Mouse (Mus musculus): ENCODE measurements around the gene Olfr620. TPM values are rescaled to one million over a fixed set of nuclear protein-coding genes. Genes with fewer than 3 reads are reported as not detected.

The Olfr620 gene
- not detected in 2 replicates for polyA plus RNA-seq (2015; fragmentation: Nextera tagmentation; extraction: Ambion mirVana)

DNA sequence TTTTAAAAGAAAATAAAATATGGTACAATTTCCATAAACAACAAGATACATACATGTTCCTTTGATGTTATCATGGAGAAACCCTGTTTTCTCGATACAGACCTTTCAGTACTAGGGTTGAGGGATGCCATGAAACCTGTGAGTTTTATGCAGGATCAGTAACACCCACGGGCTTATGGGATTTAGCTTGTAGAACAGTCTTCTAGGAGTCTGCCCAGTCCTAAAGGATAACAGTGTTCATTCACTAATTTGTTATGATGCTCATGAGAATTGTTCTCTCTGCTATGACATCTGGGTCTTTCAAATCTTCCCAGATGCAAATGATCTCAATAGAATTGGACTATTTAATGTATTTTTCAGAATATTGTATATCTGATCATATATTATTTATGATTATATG is at the start of gene Olfr620:
Olfr620 (minus strand) TSS at position 101 of the 400 bp plus-strand sequence.
- 44% methylated on average over 2 of the region's 2 CpGs for WGBS (ENCODE audit: insufficient replicate concordance)
- H3K36me3 ChIP-seq (ENCODE audit: control insufficient read depth, insufficient read depth) = no peaks in the 10 kb centered on the region
- ATAC-seq (ENCODE audit: low read depth) = no peak
- H3K9ac ChIP-seq (ENCODE audit: low read depth, low read length) = no peak within 1 kb of the TSS
- H3K27me3 ChIP-seq (ENCODE audit: control insufficient read depth, insufficient read depth, low read depth, low read length) = no peaks in the 10 kb centered on the region
- no peaks in the 10 kb centered on the region for H3K9me3 ChIP-seq (replicated peaks; ENCODE audit: control insufficient read depth, low read length)
- no peak within 1 kb of the TSS for H3K27ac ChIP-seq (ENCODE audit: low read length)
- no peaks in the 10 kb centered on the region for H3K4me1 ChIP-seq (ENCODE audit: control insufficient read depth, low read depth, low read length)
- H3K4me2 ChIP-seq (ENCODE audit: low read depth, low read length) = no peak within 1 kb of the TSS
- H3K4me3 ChIP-seq (ENCODE audit: low read depth, low read length) = no peak within 1 kb of the TSS

DNA sequence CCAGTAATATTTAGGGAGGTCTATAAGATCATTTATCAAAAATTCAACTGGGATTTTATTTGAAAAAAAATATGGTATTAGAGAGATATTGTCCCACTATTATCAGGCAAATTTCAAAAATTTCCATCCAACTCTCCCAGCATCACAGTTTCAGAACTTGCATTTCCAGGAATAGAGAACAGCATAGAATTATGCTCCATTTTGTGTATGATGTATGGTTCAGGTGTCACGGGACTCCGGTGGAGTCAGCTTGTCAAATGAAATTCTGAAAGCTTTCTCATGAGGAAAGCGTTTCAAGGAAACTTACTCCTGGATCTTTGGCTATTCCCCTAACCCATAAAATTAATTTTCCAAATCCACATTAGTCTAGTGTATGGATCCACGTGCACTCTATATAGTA is 31.7 kb upstream of the Olfr620 start:
- Histone ChIP-seq H3K9ac (ENCODE audit: low read depth, low read length) (no peak overlapping the region), H3K4me1 (ENCODE audit: control insufficient read depth, low read depth, low read length) (no peaks in the 10 kb centered on the region), H3K27ac (ENCODE audit: low read length) (no peak overlapping the region), H3K4me3 (ENCODE audit: low read depth, low read length) (no peak overlapping the region), H3K9me3 (replicated peaks; ENCODE audit: control insufficient read depth, low read length) (no peaks in the 10 kb centered on the region), H3K4me2 (ENCODE audit: low read depth, low read length) (no peak overlapping the region), H3K36me3 (ENCODE audit: control insufficient read depth, insufficient read depth) (no peaks in the 10 kb centered on the region), H3K27me3 (ENCODE audit: control insufficient read depth, insufficient read depth, low read depth, low read length) (no peaks in the 10 kb centered on the region)
- no peak for ATAC-seq (ENCODE audit: low read depth)
- WGBS (ENCODE audit: insufficient replicate concordance) = 61% methylated on average over 4 of the region's 4 CpGs

DNA sequence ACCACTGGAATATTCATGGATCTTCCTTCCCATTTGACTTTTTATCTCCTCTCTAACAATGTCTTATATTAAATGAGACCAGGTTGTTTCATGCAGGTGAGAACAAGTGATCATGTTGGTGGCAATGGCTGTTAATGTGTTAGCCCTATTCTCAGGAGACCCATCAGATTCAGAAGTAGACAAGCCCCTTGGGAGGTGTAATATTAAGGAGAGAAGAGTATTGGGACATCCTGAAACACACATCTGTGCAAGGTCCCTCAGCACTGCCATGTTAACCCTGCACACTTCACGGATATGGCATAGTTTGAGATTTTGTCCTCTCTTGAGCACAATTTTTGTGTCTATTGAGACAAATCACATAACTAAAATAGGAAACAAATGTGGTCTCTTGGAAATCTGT is 30.3 kb upstream of the Olfr620 start, which contains the start of gene Olfr622:
Olfr622 (minus strand) TSS at position 101 of the 400 bp plus-strand sequence.
- Histone ChIP-seq H3K36me3 (ENCODE audit: control insufficient read depth, insufficient read depth) (no peaks in the 10 kb centered on the region), H3K27me3 (ENCODE audit: control insufficient read depth, insufficient read depth, low read depth, low read length) (no peaks in the 10 kb centered on the region), H3K4me3 (ENCODE audit: low read depth, low read length) (no peak within 1 kb of the TSS), H3K9me3 (replicated peaks; ENCODE audit: control insufficient read depth, low read length) (no peaks in the 10 kb centered on the region), H3K4me1 (ENCODE audit: control insufficient read depth, low read depth, low read length) (no peaks in the 10 kb centered on the region), H3K27ac (ENCODE audit: low read length) (no peak within 1 kb of the TSS), H3K9ac (ENCODE audit: low read depth, low read length) (no peak within 1 kb of the TSS), H3K4me2 (ENCODE audit: low read depth, low read length) (no peak within 1 kb of the TSS)
- WGBS (ENCODE audit: insufficient replicate concordance) = 49% methylated on average over 1 of the region's 1 CpGs
- no peak for ATAC-seq (ENCODE audit: low read depth)

DNA sequence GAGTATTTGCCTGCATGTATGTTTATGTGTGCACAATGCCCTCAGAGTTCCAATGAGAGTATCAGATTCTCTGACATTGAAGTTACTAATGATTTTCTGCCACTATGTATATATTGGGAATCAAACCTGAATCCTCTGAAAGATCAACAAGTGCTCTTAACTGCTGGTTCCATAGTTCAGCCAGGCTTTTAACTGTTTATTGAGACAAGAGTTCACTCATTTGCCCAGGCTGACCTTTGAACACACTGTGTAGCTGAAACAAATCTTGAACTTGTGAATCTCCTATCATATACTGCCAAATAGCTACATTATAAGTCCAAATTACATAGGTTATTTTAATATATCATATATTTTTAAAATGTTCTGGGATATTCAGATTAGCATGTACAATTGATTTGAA is 24.5 kb upstream of the Olfr620 start:
- no peak overlapping the region for H3K4me2 ChIP-seq (ENCODE audit: low read depth, low read length)
- H3K27ac ChIP-seq (ENCODE audit: low read length) = no peak overlapping the region
- no peak overlapping the region for H3K9ac ChIP-seq (ENCODE audit: low read depth, low read length)
- H3K9me3 ChIP-seq (replicated peaks; ENCODE audit: control insufficient read depth, low read length) = no peaks in the 10 kb centered on the region
- H3K4me3 ChIP-seq (ENCODE audit: low read depth, low read length) = no peak overlapping the region
- no peaks in the 10 kb centered on the region for H3K27me3 ChIP-seq (ENCODE audit: control insufficient read depth, insufficient read depth, low read depth, low read length)
- ATAC-seq (ENCODE audit: low read depth) = no peak
- H3K4me1 ChIP-seq (ENCODE audit: control insufficient read depth, low read depth, low read length) = no peaks in the 10 kb centered on the region
- no peaks in the 10 kb centered on the region for H3K36me3 ChIP-seq (ENCODE audit: control insufficient read depth, insufficient read depth)

DNA sequence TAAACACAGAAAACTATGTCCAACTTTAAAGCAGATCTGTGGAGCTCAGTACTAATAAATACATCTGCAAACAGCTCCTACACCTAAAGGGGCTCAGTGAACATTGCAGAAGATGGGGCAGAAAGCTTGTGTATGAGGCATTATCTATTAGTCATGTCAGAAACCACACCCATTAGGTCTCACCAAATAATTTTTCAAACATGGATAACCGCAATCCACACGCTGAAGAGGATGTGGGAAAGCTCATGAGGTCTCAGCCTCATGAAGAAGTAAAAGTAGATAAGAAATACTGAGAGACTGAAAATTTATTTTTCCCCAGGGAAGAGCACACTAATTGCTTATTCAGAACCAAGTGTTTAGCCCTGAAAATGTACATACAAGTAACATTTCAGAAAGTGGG is 4.9 kb downstream of the Olfr620 start:
- Histone ChIP-seq H3K4me2 (ENCODE audit: low read depth, low read length) (no peak overlapping the region), H3K4me3 (ENCODE audit: low read depth, low read length) (no peak overlapping the region), H3K27me3 (ENCODE audit: control insufficient read depth, insufficient read depth, low read depth, low read length) (no peaks in the 10 kb centered on the region), H3K9ac (ENCODE audit: low read depth, low read length) (no peak overlapping the region), H3K9me3 (replicated peaks; ENCODE audit: control insufficient read depth, low read length) (no peaks in the 10 kb centered on the region), H3K4me1 (ENCODE audit: control insufficient read depth, low read depth, low read length) (no peaks in the 10 kb centered on the region), H3K27ac (ENCODE audit: low read length) (no peak overlapping the region), H3K36me3 (ENCODE audit: control insufficient read depth, insufficient read depth) (no peaks in the 10 kb centered on the region)
- WGBS (ENCODE audit: insufficient replicate concordance) = 30% methylated on average over 2 of the region's 2 CpGs
- no peak for ATAC-seq (ENCODE audit: low read depth)

DNA sequence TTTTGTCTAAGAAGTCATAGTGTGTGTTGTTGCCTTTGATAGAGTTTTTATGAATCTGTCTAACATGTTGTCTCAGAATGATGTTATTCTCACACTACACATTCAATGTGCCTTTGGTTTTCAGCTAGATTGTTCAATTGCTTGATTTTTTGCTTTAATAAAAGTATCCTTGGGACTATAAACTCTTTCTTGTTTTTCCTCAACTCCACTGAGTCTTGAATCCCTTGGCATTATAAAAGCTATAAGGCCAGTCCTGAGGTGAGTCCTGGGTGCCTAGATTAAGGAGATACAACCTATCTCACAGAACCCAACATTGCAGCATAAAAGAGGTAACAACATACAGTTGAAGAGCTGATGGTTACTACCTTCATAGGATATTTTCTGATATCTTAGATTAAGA is 12.1 kb downstream of the Olfr620 start, which contains the start of gene Olfr619:
Olfr619 (plus strand) TSS at position 301 of the 400 bp plus-strand sequence.
- Histone ChIP-seq H3K27ac (ENCODE audit: low read length) (no peak within 1 kb of the TSS), H3K4me1 (ENCODE audit: control insufficient read depth, low read depth, low read length) (no peaks in the 10 kb centered on the region), H3K4me3 (ENCODE audit: low read depth, low read length) (no peak within 1 kb of the TSS), H3K9me3 (replicated peaks; ENCODE audit: control insufficient read depth, low read length) (no peaks in the 10 kb centered on the region), H3K27me3 (ENCODE audit: control insufficient read depth, insufficient read depth, low read depth, low read length) (no peaks in the 10 kb centered on the region), H3K36me3 (ENCODE audit: control insufficient read depth, insufficient read depth) (no peaks in the 10 kb centered on the region), H3K9ac (ENCODE audit: low read depth, low read length) (no peak within 1 kb of the TSS), H3K4me2 (ENCODE audit: low read depth, low read length) (no peak within 1 kb of the TSS)
- no peak for ATAC-seq (ENCODE audit: low read depth)

DNA sequence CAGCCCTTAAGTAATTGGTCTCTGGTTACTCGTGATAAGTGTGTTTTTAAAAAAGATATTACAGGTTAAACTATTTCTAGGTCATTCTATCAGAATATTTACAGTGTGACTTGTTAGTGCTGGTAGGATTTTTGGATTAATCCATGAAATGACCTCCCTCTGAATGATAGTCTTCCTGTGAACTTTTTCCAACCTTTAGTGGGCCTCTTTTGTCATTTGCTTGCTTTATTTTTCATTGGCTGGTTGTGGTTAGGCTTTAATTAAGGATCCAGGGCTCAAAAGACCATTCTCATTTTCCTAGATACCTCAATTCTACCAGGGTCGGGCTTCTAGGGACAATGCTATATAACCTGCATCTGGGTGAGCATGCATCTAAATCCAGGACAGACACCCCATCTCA is 22.5 kb downstream of the Olfr620 start, which contains the start of gene Olfr618:
Olfr618 (plus strand) TSS at position 301 of the 400 bp plus-strand sequence.
- no peak within 1 kb of the TSS for H3K9ac ChIP-seq (ENCODE audit: low read depth, low read length)
- H3K27me3 ChIP-seq (ENCODE audit: control insufficient read depth, insufficient read depth, low read depth, low read length) = no peaks in the 10 kb centered on the region
- H3K36me3 ChIP-seq (ENCODE audit: control insufficient read depth, insufficient read depth) = no peaks in the 10 kb centered on the region
- H3K4me1 ChIP-seq (ENCODE audit: control insufficient read depth, low read depth, low read length) = no peaks in the 10 kb centered on the region
- H3K27ac ChIP-seq (ENCODE audit: low read length) = no peak within 1 kb of the TSS
- WGBS (ENCODE audit: insufficient replicate concordance) = 28% methylated on average over 2 of the region's 2 CpGs
- H3K4me2 ChIP-seq (ENCODE audit: low read depth, low read length) = no peak within 1 kb of the TSS
- no peak within 1 kb of the TSS for H3K4me3 ChIP-seq (ENCODE audit: low read depth, low read length)
- no peak for ATAC-seq (ENCODE audit: low read depth)
- H3K9me3 ChIP-seq (replicated peaks; ENCODE audit: control insufficient read depth, low read length) = no peaks in the 10 kb centered on the region

DNA sequence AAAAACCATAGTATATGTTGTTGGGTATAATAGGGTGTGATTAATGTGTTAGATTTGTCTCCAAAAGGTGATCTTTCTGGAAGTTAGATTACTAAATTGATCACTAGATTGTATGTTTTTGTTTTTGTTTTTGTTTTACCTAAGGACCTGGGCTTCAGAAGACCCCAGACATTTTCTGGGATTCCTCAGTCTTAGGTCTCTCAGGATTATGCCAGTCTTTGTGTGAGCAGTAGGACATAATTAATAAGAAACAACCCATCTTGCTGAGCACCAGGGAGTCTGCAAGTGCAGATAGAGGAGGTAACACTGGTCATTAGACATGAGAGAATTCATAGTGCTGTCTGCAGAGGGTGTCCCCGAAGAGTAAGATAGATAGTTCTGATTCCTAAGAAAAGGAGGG is 39.6 kb downstream of the Olfr620 start, which contains the start of gene Olfr617:
Olfr617 (plus strand) TSS at position 301 of the 400 bp plus-strand sequence.
- no peak within 1 kb of the TSS for H3K4me2 ChIP-seq (ENCODE audit: low read depth, low read length)
- WGBS (ENCODE audit: insufficient replicate concordance) = 47% methylated on average over 1 of the region's 1 CpGs

DNA sequence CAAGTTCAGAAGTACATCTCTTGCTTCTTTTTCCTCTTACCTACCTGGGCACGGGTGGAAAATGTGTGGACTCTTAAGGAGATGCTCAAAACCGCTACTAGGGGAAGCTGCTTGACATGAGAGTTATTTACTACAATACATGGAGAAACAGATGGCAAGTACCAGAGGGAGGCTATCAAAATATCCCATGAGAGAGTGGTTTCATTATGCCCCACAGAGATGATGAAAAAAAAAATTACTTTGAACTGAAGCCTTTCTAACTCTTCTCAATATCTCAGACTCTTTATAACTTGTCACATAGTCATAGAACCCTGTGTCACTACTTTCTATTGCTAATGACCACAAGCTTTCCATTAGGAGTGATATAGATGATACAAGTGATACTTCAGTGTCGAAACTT is 43.3 kb downstream of the Olfr620 start, which contains the start of gene Olfr616:
Olfr616 (minus strand) TSS at position 101 of the 400 bp plus-strand sequence.
- H3K36me3 ChIP-seq (ENCODE audit: control insufficient read depth, insufficient read depth) = no peaks in the 10 kb centered on the region
- H3K4me1 ChIP-seq (ENCODE audit: control insufficient read depth, low read depth, low read length) = no peaks in the 10 kb centered on the region
- H3K9ac ChIP-seq (ENCODE audit: low read depth, low read length) = no peak within 1 kb of the TSS
- no peaks in the 10 kb centered on the region for H3K9me3 ChIP-seq (replicated peaks; ENCODE audit: control insufficient read depth, low read length)
- 61% methylated on average over 3 of the region's 3 CpGs for WGBS (ENCODE audit: insufficient replicate concordance)
- H3K4me3 ChIP-seq (ENCODE audit: low read depth, low read length) = no peak within 1 kb of the TSS
- no peaks in the 10 kb centered on the region for H3K27me3 ChIP-seq (ENCODE audit: control insufficient read depth, insufficient read depth, low read depth, low read length)
- H3K4me2 ChIP-seq (ENCODE audit: low read depth, low read length) = no peak within 1 kb of the TSS
- no peak for ATAC-seq (ENCODE audit: low read depth)
- H3K27ac ChIP-seq (ENCODE audit: low read length) = no peak within 1 kb of the TSS

More for the DNA sequence above, 39.6 kb downstream of the Olfr620 start, which contains the start of gene Olfr617:
- H3K4me1 ChIP-seq (ENCODE audit: control insufficient read depth, low read depth, low read length) = no peaks in the 10 kb centered on the region
- no peaks in the 10 kb centered on the region for H3K36me3 ChIP-seq (ENCODE audit: control insufficient read depth, insufficient read depth)
- no peak within 1 kb of the TSS for H3K27ac ChIP-seq (ENCODE audit: low read length)
- H3K4me3 ChIP-seq (ENCODE audit: low read depth, low read length) = no peak within 1 kb of the TSS
- H3K9me3 ChIP-seq (replicated peaks; ENCODE audit: control insufficient read depth, low read length) = no peaks in the 10 kb centered on the region
- H3K27me3 ChIP-seq (ENCODE audit: control insufficient read depth, insufficient read depth, low read depth, low read length) = no peaks in the 10 kb centered on the region
- no peak for ATAC-seq (ENCODE audit: low read depth)
- no peak within 1 kb of the TSS for H3K9ac ChIP-seq (ENCODE audit: low read depth, low read length)

Measured in liver, embryonic 16.5 days (tissue).